In the genomic region with DNA sequence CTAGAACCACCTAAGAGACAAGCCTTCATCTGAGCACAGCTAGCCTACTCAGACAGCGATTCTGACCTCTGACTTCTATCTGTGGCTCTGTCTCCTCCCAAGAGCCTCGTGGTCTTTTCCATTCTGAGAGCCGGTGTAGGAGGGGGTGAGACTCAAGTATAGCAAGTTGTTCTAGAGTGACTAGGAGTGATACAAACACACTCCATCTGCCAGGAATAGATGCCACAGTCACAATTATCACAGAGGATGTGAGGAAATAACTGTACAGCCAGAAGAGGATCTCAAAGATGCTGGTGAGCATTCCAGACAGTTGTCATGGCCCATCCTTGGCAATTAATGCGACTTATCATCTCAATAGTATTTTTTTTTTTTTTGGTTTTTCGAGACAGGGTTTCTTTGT, we compare ENCODE assay signal across 25 mouse cellular contexts.
A peak's percentile ranks its signal among the peaks of the same experiment; 100 is the strongest.
DNase-seq lines count a peak whose midpoint lies in the region; TF ChIP-seq lines count a peak whose summit lies in the region.
"Had no signal": no experiment of that assay in that cellular context is flagged by ENCODE, and none has a peak within 500 bp of the region (broad histone marks: within the 10 kb centered on the region; RNA-seq: fewer than 3 reads in every experiment).

No protein-coding gene starts in this region.

- DNase-seq in heart, embryonic 10.5 days (ENCODE audit: low spot score) = no peak
- DNase-seq in heart, postnatal 4 days = no peak
- DNase-seq in lung, postnatal 10 days = peak; percentile 51
- no peak for DNase-seq in lung, adult 2 months
- DNase-seq in lung, postnatal 25 days (ENCODE audit: low spot score) = peak; percentile 30
- DNase-seq in telencephalon, adult 2 months (ENCODE audit: low read depth, low spot score) = peak; percentile 51
- DNase-seq: adrenal gland, postnatal 36 days; B cell, adult 2 months; cerebellum, adult 2 months; cerebellum, postnatal 14 days; kidney, adult 2 months; kidney, postnatal 36 days; layer of hippocampus, postnatal 36 days; liver; midbrain, embryonic 14.5 days; retina, postnatal 1 day had no signal

- H3K27me3 ChIP-seq in heart, embryonic 10.5 days (ENCODE audit: insufficient read depth, poor library complexity, severe bottlenecking) = no peaks in the 10 kb centered on the region
- H3K27me3 ChIP-seq: forebrain, embryonic 13.5 days; hindbrain, embryonic 12.5 days; intestine, embryonic 15.5 days; neural tube, embryonic 15.5 days had no signal

- 71% methylated on average over 5 of the region's 5 CpGs for whole genome bisulfite sequencing in heart, embryonic 10.5 days
- WGBS in lung, adult 2 months = 70% methylated on average over 5 of the region's 5 CpGs

- no peak overlapping the region for H3K4me3 ChIP-seq in heart, embryonic 10.5 days
- H3K4me3 ChIP-seq in lung, adult 2 months (replicated peaks; ENCODE audit: extremely low read depth, low read depth, low read length) = no peak overlapping the region
- H3K4me3 ChIP-seq: erythroblast, embryonic 14.5 days; forebrain, embryonic 13.5 days; hindbrain, embryonic 12.5 days; intestine, embryonic 15.5 days; layer of hippocampus, adult 2 months; neural tube, embryonic 15.5 days had no signal

- H3K9me3 ChIP-seq in heart, embryonic 10.5 days = no peaks in the 10 kb centered on the region
- H3K9me3 ChIP-seq: forebrain, embryonic 13.5 days; hindbrain, embryonic 12.5 days; intestine, embryonic 15.5 days; neural tube, embryonic 15.5 days had no signal

- peak overlapping the region; percentile 6; the same call in 1 of the 2 replicates for H3K27ac ChIP-seq in heart, embryonic 10.5 days
- H3K27ac ChIP-seq: forebrain, embryonic 13.5 days; hindbrain, embryonic 12.5 days; hindbrain, postnatal 0 days; intestine, embryonic 15.5 days; layer of hippocampus, adult 2 months; liver, embryonic 14.5 days; macrophage; neural tube, embryonic 15.5 days had no signal

- H3K4me1 ChIP-seq in heart, embryonic 10.5 days = peaks cover 25% of the 10 kb centered on the region
- peaks cover 5% of the 10 kb centered on the region for H3K4me1 ChIP-seq in lung, adult 2 months (ENCODE audit: control insufficient read depth, insufficient read depth, low read length)
- H3K4me1 ChIP-seq: forebrain, embryonic 13.5 days; neural tube, embryonic 15.5 days had no signal

- no peaks in the 10 kb centered on the region for H3K36me3 ChIP-seq in heart, embryonic 10.5 days
- H3K36me3 ChIP-seq: hindbrain, embryonic 12.5 days; intestine, embryonic 15.5 days; neural tube, embryonic 15.5 days had no signal

- no peak for TF ChIP-seq POLR2A in lung, adult 2 months (IDR thresholded peaks at IDR 0.05; ENCODE audit: borderline replicate concordance, extremely low read depth, low read depth, low read length)

- no peak for TF ChIP-seq CTCF in lung, adult 2 months (IDR thresholded peaks at IDR 0.05; ENCODE audit: insufficient read depth, low read length)

Comparison
In these comparisons a context has a peak if more than half of its experiments do, and no peak if none do; other contexts are left out.
1. DNase-seq: peak in lung, postnatal 10 days (single experiment), lung, postnatal 25 days (single experiment) and telencephalon, adult 2 months (single experiment); none in heart, embryonic 10.5 days (single experiment), heart, postnatal 4 days (single experiment) and lung, adult 2 months (single experiment).